In the genomic region with DNA sequence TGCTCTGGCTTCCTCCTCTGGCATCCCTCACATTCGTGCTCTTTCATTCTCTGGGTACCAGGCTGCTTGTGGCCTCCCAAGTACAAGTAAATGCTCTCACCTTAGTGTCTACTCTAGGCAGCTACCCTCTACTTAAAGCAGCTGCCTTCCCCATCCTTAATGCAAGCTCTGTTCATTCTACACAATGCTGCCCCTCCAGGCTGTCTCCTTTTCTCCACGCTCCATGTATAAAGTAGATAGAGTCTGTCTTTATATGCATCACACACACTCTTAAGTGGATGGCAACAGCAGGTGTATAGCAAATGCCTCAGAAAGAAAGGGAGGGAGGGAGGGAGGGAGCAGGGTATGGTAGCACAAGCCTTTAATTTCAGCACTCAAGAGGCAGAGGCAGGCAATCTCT, we compare ENCODE assay signal across 12 mouse cellular contexts.
DNase-seq lines count a peak whose midpoint lies in the region; ATAC-seq lines count a peak whose summit lies in the region.
"Had no signal": no experiment of that assay in that cellular context is flagged by ENCODE, and none has a peak within 500 bp of the region (broad histone marks: within the 10 kb centered on the region; RNA-seq: fewer than 3 reads in every experiment).

No protein-coding gene starts in this region.

- no peaks in the 10 kb centered on the region for H3K9me3 ChIP-seq in heart, embryonic 11.5 days (replicated peaks; ENCODE audit: control insufficient read depth, low read length)
- no peaks in the 10 kb centered on the region for H3K9me3 ChIP-seq in midbrain, embryonic 13.5 days
- H3K9me3 ChIP-seq in midbrain, embryonic 14.5 days (ENCODE audit: control insufficient read depth, low read length): no peaks in the 10 kb centered on the region
- H3K9me3 ChIP-seq in hindbrain, embryonic 13.5 days: no peaks in the 10 kb centered on the region
- no peaks in the 10 kb centered on the region for H3K9me3 ChIP-seq in neural tube, embryonic 15.5 days (replicated peaks)

- H3K27ac ChIP-seq in heart, embryonic 11.5 days (ENCODE audit: low read depth, low read length): peak overlapping the region; percentile 93; the same call in 1 of the 2 replicates
- H3K27ac ChIP-seq in midbrain, embryonic 13.5 days: 0 out of 2 replicates have a peak overlapping the region, but pooled peaks have one; percentile 1
- H3K27ac ChIP-seq in midbrain, embryonic 14.5 days (replicated peaks; ENCODE audit: low read depth, low read length): no peak overlapping the region; the same call in 1 of the 2 replicates
- peak overlapping the region; percentile 40; the same call in 1 of the 2 replicates for H3K27ac ChIP-seq in hindbrain, embryonic 13.5 days
- H3K27ac ChIP-seq in neural tube, embryonic 15.5 days (replicated peaks): 0 out of 2 replicates have a peak overlapping the region, but pooled peaks have one; percentile 2
- H3K27ac ChIP-seq: liver, embryonic 14.5 days had no signal

- peaks cover 36% of the 10 kb centered on the region for H3K4me1 ChIP-seq in heart, embryonic 11.5 days (ENCODE audit: control insufficient read depth, insufficient read depth, low read length)
- peaks cover 84% of the 10 kb centered on the region for H3K4me1 ChIP-seq in midbrain, embryonic 13.5 days (replicated peaks)
- H3K4me1 ChIP-seq in midbrain, embryonic 14.5 days (ENCODE audit: control insufficient read depth, insufficient read depth, low read length): peaks cover 56% of the 10 kb centered on the region
- peaks cover 60% of the 10 kb centered on the region for H3K4me1 ChIP-seq in hindbrain, embryonic 13.5 days (replicated peaks)
- H3K4me1 ChIP-seq in neural tube, embryonic 15.5 days: peaks cover 62% of the 10 kb centered on the region

- H3K4me2 ChIP-seq in heart, embryonic 11.5 days: no peak overlapping the region
- no peak overlapping the region for H3K4me2 ChIP-seq in midbrain, embryonic 13.5 days (replicated peaks)
- no peak overlapping the region for H3K4me2 ChIP-seq in midbrain, embryonic 14.5 days (ENCODE audit: low read length)
- H3K4me2 ChIP-seq in hindbrain, embryonic 13.5 days: no peak overlapping the region
- no peak overlapping the region for H3K4me2 ChIP-seq in neural tube, embryonic 15.5 days

- H3K36me3 ChIP-seq in heart, embryonic 11.5 days (ENCODE audit: control insufficient read depth, insufficient read depth, low read length): no peaks in the 10 kb centered on the region
- H3K36me3 ChIP-seq in midbrain, embryonic 13.5 days: no peaks in the 10 kb centered on the region; the same call in 1 of the 2 replicates
- H3K36me3 ChIP-seq in midbrain, embryonic 14.5 days (ENCODE audit: control insufficient read depth, insufficient read depth, low read length): no peaks in the 10 kb centered on the region
- H3K36me3 ChIP-seq in hindbrain, embryonic 13.5 days: no peaks in the 10 kb centered on the region
- H3K36me3 ChIP-seq in neural tube, embryonic 15.5 days: no peaks in the 10 kb centered on the region

- ATAC-seq in heart, embryonic 11.5 days (replicated peaks; ENCODE audit: insufficient number of reproducible peaks, low FRiP score, low TSS enrichment): no peak
- peak; percentile 18; the same call in 1 of the 2 replicates for ATAC-seq in midbrain, embryonic 13.5 days
- no peak for ATAC-seq in midbrain, embryonic 14.5 days (ENCODE audit: low FRiP score, low TSS enrichment)
- ATAC-seq in hindbrain, embryonic 13.5 days (ENCODE audit: low FRiP score): no peak
- peak; percentile 45; the same call in 1 of the 2 replicates for ATAC-seq in neural tube, embryonic 15.5 days (ENCODE audit: low FRiP score)

- no peak overlapping the region for H3K4me3 ChIP-seq in heart, embryonic 11.5 days (ENCODE audit: low read depth, low read length)
- no peak overlapping the region for H3K4me3 ChIP-seq in midbrain, embryonic 13.5 days (replicated peaks)
- H3K4me3 ChIP-seq in midbrain, embryonic 14.5 days (replicated peaks; ENCODE audit: low read depth, low read length): no peak overlapping the region
- no peak overlapping the region for H3K4me3 ChIP-seq in hindbrain, embryonic 13.5 days
- no peak overlapping the region for H3K4me3 ChIP-seq in neural tube, embryonic 15.5 days (replicated peaks)

- no peak for DNase-seq in heart, adult 8-10 months (ENCODE audit: low spot score)
- no peak for DNase-seq in midbrain, embryonic 14.5 days
- DNase-seq in spleen, postnatal 10 days (ENCODE audit: low spot score in 2 of 2): no peak
- DNase-seq in adrenal gland, postnatal 36 days: no peak
- DNase-seq: adrenal gland, adult 8-10 months; cerebellum, postnatal 10 days; thymus, adult 18-20 months had no signal

- WGBS in heart, embryonic 11.5 days (ENCODE audit: insufficient replicate concordance): 65% methylated on average over 2 of the region's 2 CpGs
- WGBS in midbrain, embryonic 13.5 days: 55% methylated on average over 2 of the region's 2 CpGs
- WGBS in midbrain, embryonic 14.5 days: 43% methylated on average over 2 of the region's 2 CpGs
- 66% methylated on average over 2 of the region's 2 CpGs for WGBS in hindbrain, embryonic 13.5 days
- WGBS in neural tube, embryonic 15.5 days: 41% methylated on average over 2 of the region's 2 CpGs

- H3K9ac ChIP-seq in heart, embryonic 11.5 days (ENCODE audit: low read depth, low read length): no peak overlapping the region
- H3K9ac ChIP-seq in midbrain, embryonic 13.5 days (replicated peaks): no peak overlapping the region
- no peak overlapping the region for H3K9ac ChIP-seq in midbrain, embryonic 14.5 days (replicated peaks; ENCODE audit: low read length)
- no peak overlapping the region for H3K9ac ChIP-seq in hindbrain, embryonic 13.5 days
- no peak overlapping the region for H3K9ac ChIP-seq in neural tube, embryonic 15.5 days (replicated peaks)
- H3K9ac ChIP-seq: liver, embryonic 14.5 days had no signal

- no peaks in the 10 kb centered on the region for H3K27me3 ChIP-seq in heart, embryonic 11.5 days (ENCODE audit: control insufficient read depth, insufficient read depth, low read length)
- no peaks in the 10 kb centered on the region for H3K27me3 ChIP-seq in midbrain, embryonic 13.5 days
- H3K27me3 ChIP-seq in midbrain, embryonic 14.5 days (ENCODE audit: control insufficient read depth, insufficient read depth, low read length): no peaks in the 10 kb centered on the region
- H3K27me3 ChIP-seq in hindbrain, embryonic 13.5 days: no peaks in the 10 kb centered on the region
- H3K27me3 ChIP-seq in neural tube, embryonic 15.5 days (replicated peaks): no peaks in the 10 kb centered on the region

Comparison
In these comparisons a context has a peak if more than half of its experiments do, and no peak if none do; other contexts are left out.
1. ATAC-seq: peak in midbrain, embryonic 13.5 days (single experiment) and neural tube, embryonic 15.5 days (single experiment); none in heart, embryonic 11.5 days (single experiment), midbrain, embryonic 14.5 days (single experiment) and hindbrain, embryonic 13.5 days (single experiment).